Mouse (Mus musculus) liver, embryonic 11.5 days (tissue): ENCODE data around the gene Fads3. TPM values are rescaled to one million over a fixed set of nuclear protein-coding genes. Genes with fewer than 3 reads are reported as not detected.

Experiments used
- ATAC-seq: fragments of 200-750 bp; cut with Nextera tagmentation; replicated peaks from 2 replicates; pipeline ENCODE4 v1.8.0; 2017; ENCODE audit warnings: moderate number of reproducible peaks, mild to moderate bottlenecking, moderate TSS enrichment, moderate library complexity; ENCODE audit not compliant: low FRiP score
- DNase-seq: peaks from one replicate; pipeline ENCODE4 v3.0.0-alpha.2; 2017; ENCODE audit warnings: low spot score
- H3K27ac ChIP-seq: fragments of 300-500 bp; sonication (generic); 2 replicates; pipeline ENCODE4 v1.5.1; 2014; ENCODE audit warnings: mild to moderate bottlenecking, low read depth, low read length, control low read depth
- H3K27me3 ChIP-seq: fragments of 300-500 bp; sonication (generic); replicated peaks from 2 replicates; pipeline ENCODE4 v1.6.1; 2014; ENCODE audit warnings: low read length, mixed read lengths; ENCODE audit not compliant: control insufficient read depth, insufficient read depth
- H3K36me3 ChIP-seq: fragments of 300-500 bp; sonication (generic); 2 replicates; pipeline ENCODE4 v1.6.1; 2014; ENCODE audit warnings: mild to moderate bottlenecking, low read length, moderate library complexity, mixed read lengths; ENCODE audit not compliant: control insufficient read depth, insufficient read depth
- H3K4me1 ChIP-seq: fragments of 300-500 bp; sonication (generic); replicated peaks from 2 replicates; pipeline ENCODE4 v1.6.1; 2014; ENCODE audit warnings: low read length, mixed read lengths; ENCODE audit not compliant: control insufficient read depth, insufficient read depth
- H3K4me2 ChIP-seq: fragments of 300-500 bp; sonication (generic); 2 replicates; pipeline ENCODE4 v1.6.1; 2014; ENCODE audit warnings: mild to moderate bottlenecking, control low read depth, moderate library complexity
- H3K4me3 ChIP-seq: fragments of 300-500 bp; sonication (generic); 2 replicates; pipeline ENCODE4 v1.5.1; 2014; ENCODE audit warnings: low read depth, low read length, control low read depth
- H3K9ac ChIP-seq: fragments of 300-500 bp; sonication (generic); 2 replicates; pipeline ENCODE4 v1.6.1; 2014; ENCODE audit warnings: low read depth, low read length, control low read depth
- H3K9me3 ChIP-seq: fragments of 300-500 bp; sonication (generic); 2 replicates; pipeline ENCODE4 v1.6.1; 2016; ENCODE audit warnings: low read length, inconsistent platforms, mixed read lengths; ENCODE audit not compliant: control insufficient read depth
- WGBS: fragments of 180-500 bp; shearing (Covaris S2); extraction: QIAGEN DNeasy Blood & Tissue Kit; methylation state at CpG from one replicate; pipeline ENCODE4 v1.1.7; 2014; 5-methylcytosine and 5-hydroxymethylcytosine counted together
- polyA plus RNA-seq: library from polyadenylated mRNA; unstranded; fragments of >200 nt; fragmentation: Nextera tagmentation; extraction: Ambion mirVana; gene quantifications from 2 replicates; pipeline ENCODE4 v1.2.1, GENCODE M21; 2014

The Fads3 gene
- 7.2 and 7.3 TPM in 2 replicates for polyA plus RNA-seq

DNA sequence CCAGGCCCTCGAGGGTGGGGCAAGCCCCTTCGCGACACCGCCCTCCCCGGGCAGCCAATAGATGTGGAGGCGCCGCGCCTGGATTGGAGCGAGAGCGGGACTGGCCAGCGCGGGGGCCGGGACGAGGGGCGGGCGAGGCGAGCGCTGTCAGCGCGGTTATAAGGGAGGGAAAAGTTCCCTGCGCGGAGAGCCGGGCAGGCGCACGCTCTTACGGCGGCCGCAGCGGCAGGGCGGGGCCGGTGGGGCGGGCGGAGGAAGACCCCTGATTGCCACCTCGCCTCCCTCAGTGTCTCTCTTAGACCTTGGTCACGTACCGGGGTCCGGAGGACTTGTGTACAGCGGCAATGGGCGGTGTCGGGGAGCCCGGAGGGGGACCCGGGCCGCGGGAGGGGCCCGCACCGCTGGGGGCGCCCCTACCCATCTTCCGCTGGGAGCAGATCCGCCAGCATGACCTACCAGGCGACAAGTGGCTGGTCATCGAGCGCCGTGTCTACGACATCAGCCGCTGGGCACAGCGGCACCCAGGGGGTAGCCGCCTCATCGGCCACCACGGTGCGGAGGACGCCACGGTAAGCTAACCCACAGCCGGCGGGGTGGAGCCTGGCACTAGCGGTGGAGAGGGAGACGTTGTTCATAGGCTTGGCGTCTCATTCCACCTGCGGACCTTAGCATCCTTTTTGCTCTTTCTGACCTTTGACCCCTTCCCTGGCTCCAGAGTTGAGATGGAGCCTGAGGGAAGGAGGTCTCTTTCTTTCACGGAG lies at the start of gene Fads3:
Fads3 (plus strand) TSS at position 182 of the 761 bp plus-strand sequence.
- peak within 1 kb of the TSS; percentile 99 for H3K4me2 ChIP-seq
- no peaks in the 10 kb centered on the region for H3K9me3 ChIP-seq
- H3K4me3 ChIP-seq: peak within 1 kb of the TSS; percentile 66
- peak; percentile 80 for DNase-seq
- H3K27me3 ChIP-seq: no peaks in the 10 kb centered on the region; the same call in 1 of the 2 replicates
- H3K9ac ChIP-seq: peak within 1 kb of the TSS; percentile 67
- H3K27ac ChIP-seq: 0 out of 2 replicates have a peak within 1 kb of the TSS, but pooled peaks have one; percentile 22
- H3K36me3 ChIP-seq: no peaks in the 10 kb centered on the region
- H3K4me1 ChIP-seq: peaks cover 30% of the 10 kb centered on the region
- under 1% methylated on average over 68 of the region's 69 CpGs for WGBS
- ATAC-seq: peak; percentile 84

DNA sequence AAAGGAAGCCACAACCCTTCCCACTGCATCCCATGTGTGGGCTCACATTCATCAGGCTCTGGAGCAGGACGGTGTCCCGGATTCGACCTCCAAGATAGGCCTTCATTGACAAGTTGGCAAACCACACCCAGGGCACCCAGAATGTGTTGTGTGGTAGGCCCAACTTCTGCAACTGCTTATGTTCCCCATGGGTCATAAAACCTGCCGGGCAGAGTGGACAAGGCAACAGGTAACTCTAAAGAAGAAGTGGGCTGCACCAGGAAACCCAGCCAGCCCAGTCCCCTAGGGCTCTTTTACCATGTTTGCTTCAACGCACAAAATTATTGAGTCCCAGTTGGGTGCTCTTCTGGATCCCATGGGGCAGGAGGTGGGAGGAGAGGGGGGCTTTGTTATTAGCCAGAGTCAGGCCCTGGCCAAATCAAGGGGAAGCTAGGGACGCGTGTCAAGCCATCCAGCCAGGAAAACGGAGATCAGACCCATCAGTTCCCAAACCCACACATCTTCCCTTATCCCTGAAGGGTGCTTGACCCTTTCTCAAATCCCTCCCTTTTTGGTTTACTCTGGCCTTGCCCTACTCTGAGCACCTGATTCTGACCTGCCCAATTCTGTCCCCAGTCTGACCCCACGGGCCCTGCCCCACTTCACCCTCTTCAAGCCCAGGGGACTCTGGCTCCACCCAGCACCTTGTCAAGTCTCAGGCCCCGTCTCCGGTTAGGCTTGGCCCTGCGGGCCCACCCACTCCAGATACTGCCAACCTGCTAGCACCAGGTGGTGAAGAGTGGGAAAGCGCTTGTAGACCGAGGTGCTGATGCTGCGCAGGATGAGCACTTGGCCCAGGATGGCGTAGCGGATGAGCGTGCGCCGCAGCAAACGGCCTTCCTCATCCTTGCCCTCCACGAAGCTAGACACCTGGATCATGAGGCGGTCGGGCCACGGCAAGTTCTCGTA lies 49.1 kb upstream of the Fads3 start:
- ATAC-seq: no peak

DNA sequence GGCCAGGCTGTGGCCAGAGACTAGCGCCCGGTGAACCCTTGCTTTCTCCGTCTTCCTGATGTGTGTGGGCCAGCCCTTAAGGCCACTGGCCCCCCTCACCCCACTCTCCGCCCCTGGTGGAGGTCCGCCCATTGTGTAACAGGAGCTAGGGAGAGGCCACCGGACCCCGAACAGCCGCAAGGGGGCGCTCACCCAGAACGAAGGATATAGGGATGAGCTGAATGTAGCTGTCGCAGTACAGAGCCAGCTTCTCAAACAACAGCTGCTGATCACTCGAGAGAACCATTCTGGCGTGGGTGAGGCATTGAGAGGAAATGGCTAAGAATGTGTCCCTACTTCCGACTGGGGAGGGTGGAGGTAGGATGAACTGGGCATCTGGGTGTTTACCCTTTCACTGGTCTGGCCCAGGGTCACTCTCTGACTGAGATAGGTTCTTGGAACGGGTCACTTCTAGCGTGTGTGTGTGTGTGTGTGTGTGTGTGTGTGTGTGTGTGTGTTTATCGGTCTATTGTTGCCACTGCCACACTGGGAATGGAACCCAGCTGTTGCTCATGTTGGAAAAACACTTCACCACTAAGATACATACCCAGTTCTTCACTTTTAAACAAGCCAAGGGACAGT lies 48.2 kb upstream of the Fads3 start:
- peak; percentile 67 for ATAC-seq
- WGBS: 10% methylated on average over 17 of the region's 17 CpGs
- DNase-seq: peak; percentile 89

More for the DNA sequence above, 49.1 kb upstream of the Fads3 start:
- DNase-seq: no peak
- Histone ChIP-seq H3K27ac (no peak overlapping the region), H3K9me3 (no peaks in the 10 kb centered on the region), H3K36me3 (no peaks in the 10 kb centered on the region), H3K9ac (peak overlapping the region; percentile 51; the same call in 1 of the 2 replicates), H3K27me3 (no peaks in the 10 kb centered on the region), H3K4me3 (peak overlapping the region; percentile 35; the same call in 1 of the 2 replicates), H3K4me2 (peak overlapping the region; percentile 64), H3K4me1 (peaks cover 41% of the 10 kb centered on the region)
- 50% methylated on average over 26 of the region's 26 CpGs for WGBS

DNA sequence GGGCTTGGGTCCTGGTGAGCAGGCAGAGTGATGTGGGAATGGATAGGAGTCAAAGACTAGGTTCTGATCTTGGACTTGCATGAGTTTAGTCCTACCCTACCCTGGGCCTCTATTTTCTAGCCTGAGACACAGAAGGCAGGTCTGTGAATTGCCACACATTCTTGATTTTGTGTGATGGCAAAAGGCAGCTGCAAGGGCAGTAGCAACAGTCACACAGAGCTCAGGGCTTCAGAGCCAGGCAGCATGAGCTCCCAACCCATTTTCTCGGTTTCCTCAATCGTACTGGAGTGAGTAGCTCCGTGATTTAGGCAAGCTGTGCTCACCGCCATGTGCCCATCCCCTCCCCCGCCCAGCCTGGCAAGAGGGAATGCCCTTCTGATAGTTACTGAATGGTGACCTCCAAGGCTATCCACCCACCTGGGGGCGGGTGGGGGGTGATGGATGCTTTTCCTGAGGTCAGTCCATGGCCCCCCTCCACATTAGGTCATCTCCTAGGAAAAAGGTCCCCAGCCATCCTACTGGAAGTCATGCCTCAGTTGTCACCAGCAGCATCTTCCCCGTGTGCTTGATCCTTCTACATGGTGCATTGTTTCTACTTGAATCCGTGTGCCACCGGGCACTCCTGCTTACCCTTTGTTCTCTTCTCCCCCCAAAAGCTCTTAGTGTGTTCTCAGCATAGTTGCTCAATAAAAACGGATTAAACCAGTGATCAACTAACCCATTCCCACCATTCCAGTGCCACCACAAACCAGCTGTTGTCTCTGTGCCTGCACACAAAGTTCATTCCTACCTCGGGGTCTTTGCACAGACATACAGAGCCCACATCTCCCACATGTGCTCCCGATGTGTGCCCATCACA lies 43.9 kb upstream of the Fads3 start:
- DNase-seq: no peak
- Histone ChIP-seq H3K4me3 (no peak overlapping the region), H3K9ac (no peak overlapping the region), H3K27me3 (no peaks in the 10 kb centered on the region), H3K36me3 (no peaks in the 10 kb centered on the region), H3K4me1 (peaks cover 10% of the 10 kb centered on the region), H3K9me3 (no peaks in the 10 kb centered on the region), H3K4me2 (no peak overlapping the region), H3K27ac (no peak overlapping the region)
- ATAC-seq: no peak
- 71% methylated on average over 12 of the region's 12 CpGs for WGBS

More for the DNA sequence above, 48.2 kb upstream of the Fads3 start:
- H3K27me3 ChIP-seq: no peaks in the 10 kb centered on the region
- no peaks in the 10 kb centered on the region for H3K9me3 ChIP-seq
- H3K4me1 ChIP-seq: peaks cover 37% of the 10 kb centered on the region
- no peaks in the 10 kb centered on the region for H3K36me3 ChIP-seq
- no peak overlapping the region for H3K27ac ChIP-seq
- H3K4me3 ChIP-seq: peak overlapping the region; percentile 35
- peak overlapping the region; percentile 64 for H3K4me2 ChIP-seq
- H3K9ac ChIP-seq: peak overlapping the region; percentile 51

DNA sequence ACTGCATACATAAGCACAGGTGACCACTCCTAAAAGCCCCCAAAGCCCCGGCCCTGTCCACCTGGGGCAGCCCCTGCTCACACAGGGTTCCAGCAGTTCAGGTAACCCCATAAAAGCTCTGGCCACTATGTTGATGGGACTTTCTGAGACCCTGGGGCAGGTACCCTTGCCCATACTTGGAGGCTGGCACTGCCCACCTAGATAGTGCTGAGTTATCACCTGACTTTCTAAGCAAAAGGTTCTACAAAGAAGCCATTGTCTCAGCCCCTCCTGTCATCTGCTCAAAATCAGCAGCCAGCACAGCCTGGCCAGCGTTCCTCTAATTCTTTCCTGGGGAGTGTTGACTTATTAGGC lies 43.3 kb upstream of the Fads3 start:
- Histone ChIP-seq H3K36me3 (no peaks in the 10 kb centered on the region), H3K9ac (no peak overlapping the region), H3K27me3 (no peaks in the 10 kb centered on the region), H3K9me3 (no peaks in the 10 kb centered on the region), H3K4me2 (no peak overlapping the region), H3K27ac (no peak overlapping the region), H3K4me3 (no peak overlapping the region), H3K4me1 (peaks cover 6% of the 10 kb centered on the region)
- ATAC-seq: no peak
- WGBS: 74% methylated on average over 2 of the region's 2 CpGs
- DNase-seq: no peak

DNA sequence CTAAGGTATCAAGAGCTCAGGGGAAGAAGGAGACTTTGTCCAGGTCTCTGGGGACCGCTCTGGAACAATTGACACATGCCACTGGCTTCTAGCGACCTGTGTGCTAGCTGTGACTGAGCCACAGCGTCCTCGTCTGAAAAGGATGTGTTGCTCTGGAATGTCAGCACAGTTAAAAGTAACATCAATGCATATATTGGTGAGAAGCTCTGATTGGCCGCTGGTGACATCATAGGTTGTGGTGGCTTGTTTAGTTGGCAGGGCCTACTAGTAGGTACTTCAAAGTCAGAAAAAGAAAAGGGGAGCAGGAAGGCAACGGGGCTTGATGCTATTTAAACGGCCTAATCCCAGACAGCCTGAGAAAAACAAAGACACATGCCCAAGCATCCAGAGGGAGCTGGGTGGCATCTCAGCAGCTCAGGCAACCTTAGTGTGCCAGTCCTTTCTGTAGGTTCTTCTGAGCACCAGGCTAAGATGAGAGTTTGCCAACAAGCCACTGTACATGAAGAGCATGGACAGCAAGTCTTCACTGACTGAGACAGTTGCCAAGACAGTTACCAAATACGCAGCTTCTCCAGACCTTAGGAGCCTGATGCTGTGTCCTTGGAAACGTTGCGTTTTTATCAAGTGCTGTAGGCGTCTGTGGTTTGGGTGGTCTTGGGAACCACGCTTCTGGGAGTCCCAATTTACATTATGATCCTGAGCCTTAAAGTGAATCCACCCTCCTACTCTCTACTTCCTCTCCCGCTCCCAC lies 42.5 kb upstream of the Fads3 start:
- Histone ChIP-seq H3K27ac (no peak overlapping the region), H3K4me3 (no peak overlapping the region), H3K4me1 (no peaks in the 10 kb centered on the region), H3K9me3 (no peaks in the 10 kb centered on the region), H3K27me3 (no peaks in the 10 kb centered on the region), H3K4me2 (no peak overlapping the region), H3K36me3 (no peaks in the 10 kb centered on the region), H3K9ac (no peak overlapping the region)
- no peak for ATAC-seq
- no peak for DNase-seq
- WGBS: 64% methylated on average over 13 of the region's 13 CpGs

DNA sequence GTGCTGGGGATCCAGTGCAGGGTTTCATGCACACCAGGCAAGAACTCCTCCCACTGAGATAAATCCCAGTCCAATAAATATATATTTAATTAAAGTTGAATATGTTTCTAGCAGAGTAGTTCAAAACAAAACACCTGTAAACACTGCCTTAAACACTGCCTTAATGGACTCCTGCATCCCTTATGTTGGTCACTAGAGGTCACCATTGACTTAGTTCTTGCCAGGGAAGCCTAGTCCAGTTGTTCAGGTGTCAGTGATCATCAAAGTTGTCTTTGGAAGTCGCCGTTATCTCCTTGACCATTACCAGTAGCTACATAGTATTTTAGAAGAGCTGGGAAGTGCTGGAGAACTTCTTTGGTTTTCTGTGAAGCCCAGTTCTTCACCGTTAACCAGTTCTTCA lies 41.0 kb upstream of the Fads3 start:
- no peaks in the 10 kb centered on the region for H3K27me3 ChIP-seq
- 0 out of 2 replicates have a peak, but pooled peaks have one; percentile 55 for ATAC-seq
- no peak overlapping the region for H3K27ac ChIP-seq
- no peak overlapping the region; the same call in 1 of the 2 replicates for H3K4me2 ChIP-seq
- H3K4me1 ChIP-seq: no peaks in the 10 kb centered on the region
- WGBS: 26% methylated on average over 3 of the region's 3 CpGs
- no peak overlapping the region for H3K9ac ChIP-seq
- H3K36me3 ChIP-seq: no peaks in the 10 kb centered on the region
- no peaks in the 10 kb centered on the region for H3K9me3 ChIP-seq
- no peak for DNase-seq
- no peak overlapping the region for H3K4me3 ChIP-seq
